Mouse (Mus musculus): Measurements from ENCODE around the gene 4930550L24Rik. TPM values are rescaled to one million over a fixed set of nuclear protein-coding genes. Genes with fewer than 3 reads are reported as not detected.

4930550L24Rik gene
- polyA plus RNA-seq (2012; rRNA removed) (not detected in 2 replicates), polyA plus RNA-seq (2014; fragmentation: Nextera tagmentation; extraction: Ambion mirVana) (0.12 TPM in 1 of 2 replicates, not detected in the other)

DNA sequence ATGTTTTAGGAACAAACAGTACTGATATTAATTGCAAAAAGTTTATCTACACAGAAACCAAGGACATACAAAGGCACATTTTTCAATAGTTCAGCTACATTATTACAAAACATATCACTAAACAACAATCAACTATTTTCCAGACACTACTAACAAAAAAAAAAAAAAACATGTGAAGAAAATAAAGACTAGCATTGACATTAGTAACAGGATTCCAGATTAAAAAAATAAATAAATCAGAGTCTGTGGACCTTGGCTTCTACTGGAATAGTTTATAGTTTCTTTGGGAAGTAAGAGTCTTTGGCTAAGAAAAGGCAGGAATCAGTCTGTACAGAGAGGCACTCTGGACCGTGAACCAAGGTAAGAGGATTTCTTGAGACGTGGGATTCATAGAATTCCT, at the start of gene 4930550L24Rik:
Gene 4930550L24Rik (plus strand): TSS at position 301 of the 400 bp plus-strand sequence.
- Histone ChIP-seq H3K9ac (ENCODE audit: low read depth, low read length, severe bottlenecking) (no peak within 1 kb of the TSS), H3K27ac (replicated peaks; ENCODE audit: low read depth, low read length) (no peak within 1 kb of the TSS), H3K4me1 (ENCODE audit: control insufficient read depth, insufficient read depth, low read length) (no peaks in the 10 kb centered on the region), H3K4me3 (replicated peaks; ENCODE audit: low read length) (no peak within 1 kb of the TSS), H3K9me3 (ENCODE audit: control insufficient read depth, low read length) (no peaks in the 10 kb centered on the region), H3K27me3 (ENCODE audit: control insufficient read depth, insufficient read depth, low read length) (no peaks in the 10 kb centered on the region), H3K4me2 (replicated peaks; ENCODE audit: low read depth, low read length, severe bottlenecking) (no peak within 1 kb of the TSS), H3K36me3 (ENCODE audit: control insufficient read depth, insufficient read depth, low read length) (no peaks in the 10 kb centered on the region)
- ATAC-seq (ENCODE audit: low FRiP score, low read depth) (no peak), DNase-seq (ENCODE audit: low spot score) (no peak)
- no peak for TF ChIP-seq POLR2A (IDR thresholded peaks at IDR 0.05; ENCODE audit: borderline replicate concordance, extremely low read depth, insufficient read depth, insufficient read length)
- 79% methylated on average over 2 of the region's 2 CpGs for WGBS

GRCm38 (mm10) chrX:58900753-58901152, 8.4 kb upstream of the 4930550L24Rik start:
- Histone ChIP-seq H3K4me2 (replicated peaks; ENCODE audit: low read depth, low read length, severe bottlenecking) (no peak overlapping the region), H3K9me3 (ENCODE audit: control insufficient read depth, low read length) (no peaks in the 10 kb centered on the region), H3K9ac (ENCODE audit: low read depth, low read length, severe bottlenecking) (no peak overlapping the region), H3K4me3 (replicated peaks; ENCODE audit: low read length) (no peak overlapping the region), H3K4me1 (ENCODE audit: control insufficient read depth, insufficient read depth, low read length) (no peaks in the 10 kb centered on the region), H3K27ac (replicated peaks; ENCODE audit: low read depth, low read length) (no peak overlapping the region), H3K36me3 (ENCODE audit: control insufficient read depth, insufficient read depth, low read length) (no peaks in the 10 kb centered on the region), H3K27me3 (ENCODE audit: control insufficient read depth, insufficient read depth, low read length) (no peaks in the 10 kb centered on the region)
- DNase-seq (ENCODE audit: low spot score) (no peak), ATAC-seq (ENCODE audit: low FRiP score, low read depth) (no peak)
- 73% methylated on average over 1 of the region's 1 CpGs for WGBS
- TF ChIP-seq POLR2A (IDR thresholded peaks at IDR 0.05; ENCODE audit: borderline replicate concordance, extremely low read depth, insufficient read depth, insufficient read length): no peak

DNA sequence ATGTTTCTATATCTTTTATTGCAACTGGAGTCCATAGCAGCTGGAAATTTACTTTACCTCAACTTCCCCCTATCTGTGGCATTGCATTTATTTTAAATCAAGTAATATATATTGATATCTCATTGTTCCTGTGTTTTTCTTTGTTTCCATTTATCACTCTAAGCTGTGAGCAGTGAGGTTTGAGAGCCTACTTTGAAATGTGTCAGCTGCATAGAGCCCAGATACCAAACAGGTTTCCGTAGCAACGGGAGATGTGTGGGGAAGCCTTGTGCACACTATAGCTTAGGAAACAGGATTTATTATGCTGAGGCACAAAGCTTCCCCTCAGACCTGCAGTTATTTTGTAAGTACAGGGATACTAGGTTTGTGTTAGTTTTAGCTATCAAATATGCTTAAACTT, 58.8 kb downstream of the 4930550L24Rik start:
- no peaks in the 10 kb centered on the region for H3K36me3 ChIP-seq (ENCODE audit: control insufficient read depth, insufficient read depth, low read length)
- DNase-seq (ENCODE audit: low spot score): no peak
- WGBS: 93% methylated on average over 2 of the region's 2 CpGs
- no peak overlapping the region for H3K4me3 ChIP-seq (replicated peaks; ENCODE audit: low read length)
- H3K27me3 ChIP-seq (ENCODE audit: control insufficient read depth, insufficient read depth, low read length): no peaks in the 10 kb centered on the region
- no peak for ATAC-seq (ENCODE audit: low FRiP score, low read depth)
- no peak overlapping the region for H3K27ac ChIP-seq (replicated peaks; ENCODE audit: low read depth, low read length)
- H3K9ac ChIP-seq (ENCODE audit: low read depth, low read length, severe bottlenecking): no peak overlapping the region
- H3K4me2 ChIP-seq (replicated peaks; ENCODE audit: low read depth, low read length, severe bottlenecking): no peak overlapping the region
- no peaks in the 10 kb centered on the region for H3K9me3 ChIP-seq (ENCODE audit: control insufficient read depth, low read length)
- no peaks in the 10 kb centered on the region for H3K4me1 ChIP-seq (ENCODE audit: control insufficient read depth, insufficient read depth, low read length)
- no peak for TF ChIP-seq POLR2A (IDR thresholded peaks at IDR 0.05; ENCODE audit: borderline replicate concordance, extremely low read depth, insufficient read depth, insufficient read length)
